Comparison of ENCODE assay signal across 15 mouse cellular contexts in genomic region chr5:147549016-147549755, GRCm38 (mm10).
"Had no signal": no experiment of that assay in that cellular context is flagged by ENCODE, and none has a peak within 500 bp of the region (broad histone marks: within the 10 kb centered on the region; RNA-seq: fewer than 3 reads in every experiment).

No protein-coding gene starts in this region.

- ATAC-seq: midbrain, embryonic 16.5 days had no signal

- H3K27me3 ChIP-seq: limb, embryonic 13.5 days; liver, embryonic 15.5 days; midbrain, embryonic 12.5 days; neural tube, embryonic 13.5 days had no signal

- H3K27ac ChIP-seq: limb, embryonic 13.5 days; liver, embryonic 15.5 days; midbrain, embryonic 12.5 days; neural tube, embryonic 13.5 days had no signal

- H3K9ac ChIP-seq: limb, embryonic 13.5 days; liver, embryonic 15.5 days; lung, embryonic 14.5 days; midbrain, embryonic 12.5 days; neural tube, embryonic 13.5 days had no signal

- H3K4me1 ChIP-seq: liver, embryonic 15.5 days; midbrain, embryonic 12.5 days; neural tube, embryonic 13.5 days had no signal

- H3K9me3 ChIP-seq: limb, embryonic 13.5 days; liver, embryonic 15.5 days; midbrain, embryonic 12.5 days; neural tube, embryonic 13.5 days had no signal

- H3K4me3 ChIP-seq: limb, embryonic 13.5 days; liver, embryonic 15.5 days; midbrain, embryonic 12.5 days; neural tube, embryonic 13.5 days had no signal

- DNase-seq: left cerebral cortex, postnatal 4 days; lung, embryonic 14.5 days; lung, postnatal 10 days; lung, postnatal 4 days; retina, postnatal 1 day; right cerebral cortex, postnatal 4 days; spleen, adult 18-20 months; thymus, adult 18-20 months; thymus, postnatal 14 days had no signal

- H3K4me2 ChIP-seq: limb, embryonic 13.5 days; liver, embryonic 11.5 days; liver, embryonic 15.5 days; lung, embryonic 14.5 days; midbrain, embryonic 12.5 days; neural tube, embryonic 13.5 days had no signal
